ENCODE assay signal across 28 mouse cellular contexts in genomic region chr14:35029626-35030025, GRCm38 (mm10).
"Had no signal": no experiment of that assay in that cellular context is flagged by ENCODE, and none has a peak within 500 bp of the region (broad histone marks: within the 10 kb centered on the region; RNA-seq: fewer than 3 reads in every experiment).

No protein-coding gene starts in this region.

- H3K36me3 ChIP-seq: limb, embryonic 10.5 days; limb, embryonic 12.5 days; limb, embryonic 13.5 days; limb, embryonic 15.5 days; liver, embryonic 12.5 days; liver, embryonic 13.5 days; liver, embryonic 15.5 days; lung, embryonic 15.5 days; midbrain, embryonic 10.5 days; midbrain, embryonic 12.5 days; midbrain, embryonic 13.5 days; midbrain, embryonic 15.5 days had no signal

- DNase-seq: left cerebral cortex, postnatal 4 days; liver; liver, embryonic 13.5 days; liver, postnatal 0 days; lung, adult 18-20 months; lung, adult 2 months; lung, embryonic 14.5 days; lung, postnatal 10 days; lung, postnatal 14 days; lung, postnatal 36 days; lung, postnatal 4 days; midbrain, embryonic 14.5 days had no signal

- H3K4me3 ChIP-seq: limb, embryonic 10.5 days; limb, embryonic 12.5 days; limb, embryonic 13.5 days; limb, embryonic 15.5 days; liver, embryonic 12.5 days; liver, embryonic 13.5 days; liver, embryonic 15.5 days; lung, embryonic 15.5 days; megakaryocyte, embryonic 14.5 days; midbrain, embryonic 10.5 days; midbrain, embryonic 12.5 days; midbrain, embryonic 13.5 days; midbrain, embryonic 15.5 days; myocyte; neural tube, embryonic 12.5 days had no signal

- H3K27me3 ChIP-seq: limb, embryonic 12.5 days; limb, embryonic 13.5 days; limb, embryonic 15.5 days; liver, embryonic 12.5 days; liver, embryonic 13.5 days; liver, embryonic 15.5 days; lung, embryonic 15.5 days; megakaryocyte, embryonic 14.5 days; midbrain, embryonic 12.5 days; midbrain, embryonic 13.5 days; midbrain, embryonic 15.5 days; neural tube, embryonic 12.5 days had no signal

- H3K4me1 ChIP-seq: limb, embryonic 10.5 days; limb, embryonic 12.5 days; limb, embryonic 13.5 days; limb, embryonic 15.5 days; liver, embryonic 12.5 days; liver, embryonic 13.5 days; liver, embryonic 15.5 days; lung, embryonic 15.5 days; megakaryocyte, embryonic 14.5 days; midbrain, embryonic 10.5 days; midbrain, embryonic 12.5 days; midbrain, embryonic 13.5 days; midbrain, embryonic 15.5 days; neural tube, embryonic 12.5 days had no signal

- H3K9me3 ChIP-seq: limb, embryonic 10.5 days; limb, embryonic 12.5 days; limb, embryonic 13.5 days; limb, embryonic 15.5 days; liver, embryonic 12.5 days; liver, embryonic 13.5 days; liver, embryonic 15.5 days; lung, embryonic 15.5 days; midbrain, embryonic 10.5 days; midbrain, embryonic 12.5 days; midbrain, embryonic 13.5 days; midbrain, embryonic 15.5 days had no signal

- H3K27ac ChIP-seq: limb, embryonic 10.5 days; limb, embryonic 12.5 days; limb, embryonic 13.5 days; limb, embryonic 15.5 days; liver, embryonic 12.5 days; liver, embryonic 13.5 days; liver, embryonic 14.5 days; liver, embryonic 15.5 days; lung, embryonic 15.5 days; macrophage; midbrain, embryonic 10.5 days; midbrain, embryonic 12.5 days; midbrain, embryonic 13.5 days; midbrain, embryonic 15.5 days; neural tube, embryonic 12.5 days had no signal
